Mouse (Mus musculus) liver, embryonic 14.5 days (tissue): ENCODE results near the gene Kcnk4.

Experiments
- CTCF ChIP-seq: IDR thresholded peaks from 2 replicates; pipeline ENCODE4 v1.5.1; 2016; ENCODE audit warnings: antibody characterized with exemption, low read depth, control low read depth
- EP300 ChIP-seq: IDR thresholded peaks from 2 replicates; pipeline ENCODE4 v1.6.1; 2016; ENCODE audit warnings: antibody characterized with exemption, low read depth

DNA sequence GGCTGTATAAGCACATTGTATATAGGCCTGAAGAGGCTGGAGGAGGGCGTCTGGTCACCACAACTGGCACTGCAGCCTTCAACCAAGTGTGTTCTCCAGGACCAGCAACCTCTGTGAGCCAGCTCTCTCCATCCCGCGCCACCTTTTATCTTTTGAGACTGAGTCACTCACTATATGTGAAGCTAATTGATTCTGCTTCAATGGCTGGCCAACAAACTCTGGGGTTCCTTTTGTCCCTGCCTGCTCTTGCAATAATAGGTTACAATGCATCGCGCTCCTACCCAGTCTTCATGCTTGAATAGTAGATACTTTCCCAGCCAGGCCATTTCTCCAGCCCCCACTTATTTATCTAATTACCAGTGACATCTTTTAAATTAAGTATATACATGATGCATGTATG, 49.3 kb upstream of the Kcnk4 start:
- TF ChIP-seq CTCF (no peak), EP300 (no peak)
